Mouse (Mus musculus): ENCODE results near the gene Akr1d1. TPM values are rescaled to one million over a fixed set of nuclear protein-coding genes. Genes with fewer than 3 reads are reported as not detected.

The Akr1d1 gene
- total RNA-seq (2023): not detected

DNA sequence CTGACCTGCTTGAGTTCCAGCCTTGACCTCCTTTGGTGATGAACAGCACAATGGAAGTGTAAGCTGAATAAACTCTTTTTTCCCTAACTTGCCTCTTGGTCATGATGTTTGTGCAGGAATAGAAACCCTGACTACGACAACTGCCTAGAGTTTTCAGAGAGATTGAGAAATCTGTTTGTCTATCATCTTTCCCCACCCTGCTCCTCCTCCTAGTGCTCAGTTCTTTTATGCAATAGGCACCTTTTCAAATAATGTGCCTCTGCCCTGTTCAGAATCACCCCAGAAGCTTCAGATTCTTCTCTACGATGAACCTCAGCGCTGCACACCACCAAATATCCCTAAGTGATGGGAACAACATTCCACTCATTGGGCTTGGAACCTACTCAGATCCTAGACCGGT is at the start of gene Akr1d1:
Akr1d1 (plus strand) TSS at position 234 of the 400 bp plus-strand sequence.

Other genes starting within 250 kb of the Akr1d1 start
- gene Dgki, start 230.0 kb upstream of the Akr1d1 start, total RNA-seq (2023): 0.73 TPM
- 5.4 TPM for gene Creb3l2, start 88.0 kb upstream of the Akr1d1 start, total RNA-seq (2023)

All from CD4-positive naive resting alpha-beta T cell, adult 76 days (primary cell).